Mouse (Mus musculus): ENCODE measurements at regions not wholly inside any gene's neighbourhood (a gene's known extent, or its start where the extent isn't known, plus 50 kb on each side); places are given as distances from the start of the nearest gene placed in this dataset.
A peak's percentile ranks its signal among the peaks of the same experiment; 100 is the strongest.

- no peak for DNase-seq
- intact Hi-C loops (cut with DNase I) = no loop called here
Measured at GRCm38 (mm10) chr5:45144186-45144585, 305.9 kb downstream of the Qdpr start.

GRCm38 (mm10) chr5:45137198-45137973 lies 312.6 kb downstream of the Qdpr start:
- no peak for DNase-seq

GRCm38 (mm10) chr5:45136696-45137095 lies 313.3 kb downstream of the Qdpr start:
- DNase-seq = no peak

More at GRCm38 (mm10) chr5:45137198-45137973, 312.6 kb downstream of the Qdpr start:
- intact Hi-C loops (cut with DNase I) = no loop called here

GRCm38 (mm10) chr5:45127971-45128370 lies 322.1 kb downstream of the Qdpr start:
- intact Hi-C loops (cut with DNase I) = no loop called here
- no peak for DNase-seq

More at GRCm38 (mm10) chr5:45136696-45137095, 313.3 kb downstream of the Qdpr start:
- intact Hi-C loops (cut with DNase I) = no loop called here

- intact Hi-C loops (cut with DNase I) = no loop called here
- no peak for DNase-seq
Measured at GRCm38 (mm10) chr5:45121751-45122280, 322.3 kb upstream of the Ldb2 start.

- intact Hi-C loops (cut with DNase I) = no loop called here
Measured at GRCm38 (mm10) chr5:45119757-45120156, 320.3 kb upstream of the Ldb2 start.

GRCm38 (mm10) chr5:45111246-45111645 lies 311.8 kb upstream of the Ldb2 start:
- DNase-seq = no peak
- intact Hi-C loops (cut with DNase I) = no loop called here

More at GRCm38 (mm10) chr5:45119757-45120156, 320.3 kb upstream of the Ldb2 start:
- no peak for DNase-seq

GRCm38 (mm10) chr5:45110797-45111196 lies 311.3 kb upstream of the Ldb2 start:
- no peak for DNase-seq
- intact Hi-C loops (cut with DNase I) = no loop called here

- no peak for DNase-seq
- intact Hi-C loops (cut with DNase I) = no loop called here
Measured at GRCm38 (mm10) chr5:45105236-45105816, 305.8 kb upstream of the Ldb2 start.

GRCm38 (mm10) chr5:45103763-45104428 lies 304.4 kb upstream of the Ldb2 start:
- DNase-seq = no peak
- intact Hi-C loops (cut with DNase I) = no loop called here

- intact Hi-C loops (cut with DNase I) = no loop called here
- peak; percentile 4 to 9 for DNase-seq
Measured at GRCm38 (mm10) chr5:45102661-45103060, 303.2 kb upstream of the Ldb2 start.

GRCm38 (mm10) chr5:45101777-45102176 lies 302.3 kb upstream of the Ldb2 start:
- DNase-seq = no peak
- intact Hi-C loops (cut with DNase I) = no loop called here

- intact Hi-C loops (cut with DNase I) = no loop called here
- DNase-seq = no peak
Measured at GRCm38 (mm10) chr5:45099082-45099481, 299.6 kb upstream of the Ldb2 start.

GRCm38 (mm10) chr5:45097941-45098340 lies 298.5 kb upstream of the Ldb2 start:
- peak; percentile 4 to 20 for DNase-seq
- intact Hi-C loops (cut with DNase I) = no loop called here

GRCm38 (mm10) chr5:45084741-45085140 lies 285.3 kb upstream of the Ldb2 start:
- intact Hi-C loops (cut with DNase I) = no loop called here

GRCm38 (mm10) chr5:45082601-45083000 lies 283.1 kb upstream of the Ldb2 start:
- no peak for DNase-seq
- intact Hi-C loops (cut with DNase I) = no loop called here

More at GRCm38 (mm10) chr5:45084741-45085140, 285.3 kb upstream of the Ldb2 start:
- no peak for DNase-seq

- intact Hi-C loops (cut with DNase I) = no loop called here
- no peak for DNase-seq
Measured at GRCm38 (mm10) chr5:45076347-45076890, 276.9 kb upstream of the Ldb2 start.

GRCm38 (mm10) chr5:45075195-45075594 lies 275.7 kb upstream of the Ldb2 start:
- DNase-seq = no peak
- intact Hi-C loops (cut with DNase I) = no loop called here

GRCm38 (mm10) chr5:45072529-45072928 lies 273.0 kb upstream of the Ldb2 start:
- DNase-seq = no peak

GRCm38 (mm10) chr5:45065917-45066699 lies 266.6 kb upstream of the Ldb2 start:
- no peak for DNase-seq
- intact Hi-C loops (cut with DNase I) = no loop called here

More at GRCm38 (mm10) chr5:45072529-45072928, 273.0 kb upstream of the Ldb2 start:
- intact Hi-C loops (cut with DNase I) = no loop called here

All from heart, postnatal 10 days (tissue).